Mouse (Mus musculus) embryo, embryonic 10 days (tissue): ENCODE measurements around the gene Fermt2.
"Not testable (repeated sequence)": the region's sequence is repeated elsewhere in the genome, so short reads cannot be mapped to it uniquely, and the experiment has no call there.

Source experiments
- DNase-seq: peaks from one replicate; pipeline ENCODE4 v3.0.0-alpha.2; 2015; ENCODE audit warnings: low spot score

Fermt2 gene

GRCm38 (mm10) chr14:45507923-45508322, 22.0 kb downstream of the Fermt2 start:
- no peak for DNase-seq

- DNase-seq = no peak
Measured at GRCm38 (mm10) chr14:45507447-45507846, 22.5 kb downstream of the Fermt2 start.

DNA sequence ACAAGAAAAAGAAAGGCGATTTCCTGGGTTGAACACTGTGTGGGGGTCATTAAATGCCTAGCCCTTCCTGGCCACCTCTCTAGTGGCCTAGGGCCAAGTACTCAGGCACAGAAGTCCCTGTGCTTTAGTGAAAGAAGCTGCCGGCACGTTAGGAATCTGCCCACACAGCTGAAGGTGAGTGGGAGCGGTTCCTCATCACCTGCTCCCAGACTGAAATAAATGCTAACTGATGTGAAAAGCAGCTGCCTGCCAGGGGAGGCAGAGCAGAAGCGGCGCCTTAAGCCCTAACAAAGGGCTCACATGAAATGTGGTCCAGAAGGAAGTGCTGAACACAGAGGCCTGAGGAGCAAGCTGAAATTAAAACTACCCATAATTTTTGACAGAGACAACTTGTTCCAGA, 22.9 kb downstream of the Fermt2 start:
- peak; percentile 58 for DNase-seq

DNA sequence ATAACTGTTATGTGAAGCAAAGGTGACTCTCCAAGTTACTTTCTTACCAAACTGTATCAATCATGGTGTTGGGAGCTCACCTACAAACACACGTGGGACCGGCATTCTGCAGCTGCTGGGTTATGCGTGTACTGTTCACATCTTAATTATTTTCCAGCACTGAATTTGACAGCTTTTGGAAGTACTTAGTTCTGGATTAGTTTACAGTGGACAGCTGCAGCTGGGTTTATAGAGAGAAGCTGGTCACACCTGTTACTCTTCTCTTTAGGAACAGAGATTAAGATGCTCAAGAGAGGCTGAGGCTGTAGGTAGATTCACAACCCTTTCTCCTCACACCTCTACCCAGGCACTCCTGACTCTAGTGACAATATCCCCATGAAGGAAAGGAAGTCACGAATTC, 23.8 kb downstream of the Fermt2 start:
- DNase-seq = no peak

DNA sequence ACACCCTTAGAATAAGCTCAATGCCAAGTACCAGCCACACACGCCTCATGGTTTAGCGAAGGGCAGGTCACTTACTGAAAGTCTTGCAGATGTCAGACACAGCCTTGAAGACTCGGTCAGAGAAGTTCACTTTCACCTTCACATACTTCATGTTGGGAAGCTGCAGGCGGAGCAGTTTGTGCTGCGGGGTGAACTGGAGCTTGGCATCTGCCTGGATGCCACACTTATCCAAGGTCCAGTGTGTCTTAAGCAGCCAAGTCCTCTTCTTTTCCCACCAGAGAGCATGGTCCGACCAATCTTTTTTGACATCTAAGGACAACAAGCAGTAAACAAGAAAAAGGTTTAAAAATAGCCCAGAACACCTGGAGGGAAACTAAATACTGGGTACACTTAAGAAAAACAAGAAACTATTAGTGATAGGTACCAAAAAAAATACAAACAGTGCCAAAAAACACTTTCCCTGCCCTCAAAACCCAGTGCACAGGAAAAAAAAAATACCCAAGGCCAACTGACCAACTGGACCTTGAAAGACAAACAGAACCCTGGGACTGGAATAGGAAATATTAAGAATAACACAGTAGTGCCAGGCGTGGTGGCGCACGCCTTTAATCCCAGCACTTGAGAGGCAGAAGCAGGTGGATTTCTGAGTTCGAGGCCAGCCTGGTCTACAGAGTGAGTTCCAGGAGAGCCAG, 25.4 kb downstream of the Fermt2 start:
- no peak for DNase-seq

DNA sequence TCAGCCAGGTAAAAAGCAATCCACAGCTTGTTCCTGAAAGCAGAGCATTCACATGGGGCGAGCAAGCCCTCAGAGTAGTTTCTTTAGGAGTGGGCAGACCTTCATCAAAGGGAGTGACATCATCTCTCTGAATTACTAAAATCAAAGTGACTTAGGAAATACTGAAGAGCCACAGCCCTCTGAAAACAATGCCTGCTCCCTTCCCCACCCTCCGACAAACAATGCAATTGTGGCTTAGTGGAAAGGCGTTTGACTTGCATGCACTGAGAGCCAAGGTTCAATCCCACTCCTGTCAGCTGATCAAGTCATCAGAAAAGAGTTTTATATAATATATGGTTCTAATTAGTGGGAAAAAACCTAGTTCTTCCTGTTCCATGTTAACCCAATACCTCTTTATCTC, 26.0 kb downstream of the Fermt2 start:
- no peak for DNase-seq

DNA sequence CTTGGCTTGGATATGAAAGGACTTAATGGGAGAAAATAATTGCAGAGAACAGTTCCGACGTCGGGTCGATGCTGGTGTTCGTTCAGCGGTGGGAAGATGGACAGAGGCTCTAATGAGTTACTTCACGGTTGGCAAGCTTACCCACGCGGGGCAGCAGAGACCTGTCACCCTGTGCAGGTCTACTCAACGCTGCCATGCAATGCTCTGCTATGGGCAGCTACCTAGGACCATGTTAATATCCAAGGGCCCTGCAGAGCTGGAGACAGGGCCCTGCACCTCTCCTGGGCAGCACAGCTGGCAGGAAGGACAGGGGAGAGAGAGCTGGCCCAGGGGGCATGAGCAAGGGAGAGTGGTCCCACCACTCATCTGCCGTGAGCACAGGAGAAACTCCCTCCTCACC, 29.9 kb downstream of the Fermt2 start:
- no peak for DNase-seq

GRCm38 (mm10) chr14:45497116-45497515, 32.8 kb downstream of the Fermt2 start:
- no peak for DNase-seq

DNA sequence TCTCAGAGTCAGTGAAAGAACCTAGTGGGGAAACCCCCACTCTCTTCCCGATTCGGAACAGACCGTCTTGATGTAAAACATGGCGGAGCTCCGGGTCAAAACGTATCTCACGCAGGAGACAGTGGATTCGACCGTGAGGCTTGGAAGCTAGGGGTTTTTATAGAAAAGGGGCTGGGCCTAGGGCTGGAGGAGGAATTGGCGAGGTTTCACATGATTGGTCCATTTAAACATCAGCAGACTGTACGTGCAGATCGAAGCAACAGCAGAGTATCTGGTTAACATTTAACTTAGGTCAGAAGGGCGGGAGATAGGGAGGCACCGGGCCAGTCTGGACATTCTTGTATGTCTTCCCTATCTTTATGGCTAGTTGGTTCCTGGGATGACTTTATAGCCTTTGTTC, 34.1 kb downstream of the Fermt2 start:
- not testable (repeated sequence) for DNase-seq

- DNase-seq = no peak
Measured at GRCm38 (mm10) chr14:45493891-45494290, 36.0 kb downstream of the Fermt2 start.

- no peak for DNase-seq
Measured at GRCm38 (mm10) chr14:45492668-45493067, 37.2 kb downstream of the Fermt2 start.

DNA sequence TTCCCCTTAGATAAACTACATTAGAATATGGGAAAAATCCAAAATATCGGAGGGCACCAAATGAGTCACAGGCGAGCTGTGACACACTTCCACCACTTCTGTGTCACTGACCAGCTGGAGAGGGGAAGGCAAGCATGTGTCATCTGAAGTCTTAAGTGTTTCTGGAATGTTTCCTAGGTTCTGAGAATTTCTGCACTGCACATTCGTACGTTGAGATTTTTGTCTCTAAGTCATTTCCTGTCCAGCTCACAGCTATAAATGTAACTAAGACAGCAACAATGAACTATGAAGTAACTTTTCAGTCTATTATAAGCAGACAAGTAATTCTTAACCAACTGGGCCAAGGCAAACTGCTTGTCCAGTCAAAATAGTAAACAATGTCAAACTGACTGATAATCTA, 37.9 kb downstream of the Fermt2 start:
- DNase-seq = no peak

GRCm38 (mm10) chr14:45487201-45487600, 42.7 kb downstream of the Fermt2 start:
- DNase-seq = not testable (repeated sequence)

GRCm38 (mm10) chr14:45483361-45483760, 46.6 kb downstream of the Fermt2 start:
- not testable (repeated sequence) for DNase-seq

DNA sequence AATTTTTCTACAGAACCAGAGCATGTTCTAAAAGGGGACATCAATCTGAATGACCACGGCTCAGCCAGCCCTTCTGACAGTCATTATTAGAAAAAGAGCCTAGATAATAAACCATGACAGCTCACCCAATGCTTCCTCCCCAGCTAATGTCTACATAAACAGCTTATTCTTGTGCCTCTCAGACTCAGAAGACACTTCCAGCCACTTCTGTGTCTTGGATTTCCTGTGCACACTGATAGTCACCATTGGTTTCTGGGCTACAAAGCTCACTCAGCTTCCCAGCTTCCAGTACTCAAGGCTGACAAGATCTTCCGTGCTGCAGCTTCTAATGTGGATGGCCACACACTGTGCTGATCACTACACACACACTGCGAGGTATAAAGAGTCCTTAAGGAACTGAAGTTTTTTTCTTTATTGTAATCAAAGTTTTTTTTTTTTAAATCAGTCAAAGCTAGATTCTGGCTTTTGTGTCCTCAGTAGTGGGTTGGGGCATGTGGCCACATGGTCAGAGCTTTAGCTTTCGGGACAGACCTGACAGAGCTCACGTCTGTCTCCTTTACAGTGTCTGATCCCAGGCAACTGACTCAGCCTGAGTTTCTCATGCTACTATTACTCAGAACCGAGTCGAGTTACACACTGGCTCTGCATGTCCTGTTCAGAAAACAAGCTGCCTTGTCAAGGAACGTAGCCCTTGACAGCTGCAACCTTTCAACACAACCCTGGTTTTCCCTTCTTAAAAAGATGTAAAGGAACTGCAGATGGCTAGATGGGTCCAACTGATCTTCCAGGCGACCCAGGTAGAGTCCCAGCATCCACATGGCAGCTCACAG, 50.7 kb downstream of the Fermt2 start:
- DNase-seq = no peak

DNA sequence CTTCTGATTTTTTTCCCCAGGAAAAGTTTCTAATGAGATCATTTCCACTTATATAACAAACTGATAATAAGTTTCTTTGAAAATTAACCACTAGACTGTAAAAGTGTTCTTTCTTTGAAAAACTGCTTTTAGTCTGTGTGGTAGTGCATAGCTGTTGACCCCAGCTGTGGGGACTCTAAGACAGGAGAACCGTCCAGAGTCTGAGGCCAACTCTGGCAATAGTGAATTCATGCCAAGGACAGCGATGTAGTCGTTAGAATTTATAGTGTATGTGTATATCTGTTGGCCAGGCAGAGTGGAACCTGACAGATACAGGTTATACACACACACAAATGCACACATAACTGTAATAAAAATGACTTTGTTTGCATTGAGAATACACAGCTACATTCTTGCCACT, 51.4 kb downstream of the Fermt2 start:
- no peak for DNase-seq

- DNase-seq = peak; percentile 65
Measured at GRCm38 (mm10) chr14:45477651-45478050, 52.3 kb downstream of the Fermt2 start.

DNA sequence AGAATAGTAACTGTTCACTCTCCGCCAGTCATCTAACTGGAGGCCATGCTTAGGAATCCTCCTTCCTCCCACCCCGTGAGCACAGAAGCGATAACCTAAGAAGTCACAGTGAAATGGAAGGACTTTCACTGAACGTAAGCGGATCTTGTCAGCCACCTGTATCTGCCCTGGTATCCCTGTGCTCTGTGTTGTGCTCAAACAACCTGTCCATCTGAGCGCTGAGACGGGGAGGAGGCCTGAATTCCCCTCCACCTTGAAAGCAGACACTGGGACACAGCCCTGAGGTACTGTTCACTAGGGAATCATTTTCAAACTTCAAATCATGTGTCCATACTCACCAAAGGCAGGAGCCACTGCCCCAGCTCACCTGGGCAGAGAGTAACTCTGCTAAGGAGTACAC, 52.9 kb downstream of the Fermt2 start:
- no peak for DNase-seq

GRCm38 (mm10) chr14:45472536-45472935, 57.4 kb downstream of the Fermt2 start:
- no peak for DNase-seq

- DNase-seq = no peak
Measured at GRCm38 (mm10) chr14:45469446-45469845, 60.5 kb downstream of the Fermt2 start.

GRCm38 (mm10) chr14:45466371-45466770, 63.5 kb downstream of the Fermt2 start:
- DNase-seq = not testable (repeated sequence)

DNA sequence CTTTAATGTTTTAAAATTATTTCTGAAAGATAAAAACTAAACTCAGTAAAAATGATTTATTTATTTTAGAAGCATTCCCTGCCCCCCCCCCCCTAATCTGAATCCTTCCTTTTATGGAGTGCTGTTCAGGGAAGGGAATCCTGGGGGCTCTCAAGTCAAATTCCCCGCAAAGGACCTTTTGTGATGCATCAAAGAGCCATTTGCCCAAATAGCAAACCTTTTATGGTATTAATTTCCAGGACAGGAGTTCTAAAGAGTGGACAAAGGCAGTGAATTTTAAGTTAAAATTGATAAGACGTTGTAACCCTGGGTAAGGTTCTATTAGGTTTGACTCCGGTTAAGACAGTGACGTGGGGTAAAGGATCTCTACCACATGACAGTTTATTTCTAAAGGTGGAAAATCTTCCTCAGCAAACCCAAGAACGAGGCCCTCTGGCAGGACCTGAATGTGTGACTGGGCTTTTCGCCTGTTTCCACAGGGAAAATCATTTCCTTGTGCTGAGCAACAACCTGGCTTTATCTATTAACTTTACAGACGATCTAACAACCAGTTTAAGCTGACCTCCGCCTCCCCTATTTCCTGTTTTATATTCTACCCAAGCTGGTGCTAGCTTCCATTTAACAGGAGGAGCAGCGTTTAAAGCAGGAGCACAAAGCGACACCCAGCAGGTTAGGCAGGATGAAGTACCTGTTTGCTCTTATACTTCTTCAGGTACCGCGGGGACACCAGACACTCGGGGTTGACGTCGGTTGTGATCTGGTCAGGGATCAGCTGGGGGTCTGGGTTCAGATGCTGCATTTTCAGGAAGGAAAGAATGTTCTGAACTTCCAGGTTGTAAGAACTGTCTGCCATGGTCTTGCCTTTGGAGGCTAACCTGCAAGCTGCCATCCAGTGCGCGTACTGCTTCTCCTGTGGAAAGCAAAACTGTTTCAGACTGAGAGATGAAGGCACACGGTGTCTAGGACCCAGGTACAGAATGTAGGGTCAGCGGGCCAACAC, 65.6 kb downstream of the Fermt2 start:
- no peak for DNase-seq
